Mouse (Mus musculus) ES-Bruce4 (cell line): ENCODE data around the gene Ptpn3. TPM values are rescaled to one million over a fixed set of nuclear protein-coding genes. Genes with fewer than 3 reads are reported as not detected.
A peak's percentile ranks its signal among the peaks of the same experiment; 100 is the strongest.

Source experiments
- H3K27ac ChIP-seq: 2 replicates; pipeline ENCODE4 v1.5.1; 2012; ENCODE audit warnings: low read length, inconsistent platforms; ENCODE audit not compliant: insufficient read depth
- H3K27me3 ChIP-seq: 2 replicates; pipeline ENCODE4 v1.6.1; 2012; ENCODE audit warnings: mild to moderate bottlenecking, low read length, inconsistent platforms; ENCODE audit not compliant: control insufficient read depth, poor library complexity, insufficient read depth, severe bottlenecking
- H3K36me3 ChIP-seq: 2 replicates; pipeline ENCODE4 v1.6.1; 2012; ENCODE audit warnings: inconsistent platforms, mild to moderate bottlenecking, low read length, moderate library complexity; ENCODE audit not compliant: control insufficient read depth, poor library complexity, insufficient read depth, severe bottlenecking
- H3K4me1 ChIP-seq: one replicate; pipeline ENCODE4 v1.8.1; 2011; ENCODE audit warnings: low read length; ENCODE audit not compliant: control insufficient read depth, insufficient read depth
- H3K4me3 ChIP-seq: 2 replicates; pipeline ENCODE4 v1.5.1; 2011; ENCODE audit warnings: low read depth, mild to moderate bottlenecking, low read length
- H3K9ac ChIP-seq: 2 replicates; pipeline ENCODE4 v1.6.1; 2012; ENCODE audit warnings: low read depth, mild to moderate bottlenecking, inconsistent platforms; ENCODE audit not compliant: poor library complexity, severe bottlenecking
- H3K9me3 ChIP-seq: replicated peaks from 2 replicates; pipeline ENCODE4 v1.6.1; 2012; ENCODE audit warnings: mild to moderate bottlenecking, low read length, inconsistent platforms; ENCODE audit not compliant: control insufficient read depth, poor library complexity, insufficient read depth, severe bottlenecking
- CTCF ChIP-seq: IDR thresholded peaks from one replicate; pipeline ENCODE4 v1.8.1; 2011; ENCODE audit warnings: low read depth, low read length
- EP300 ChIP-seq: IDR thresholded peaks from 2 replicates; pipeline ENCODE4 v1.6.1; 2011; ENCODE audit warnings: low read depth, low read length; ENCODE audit not compliant: insufficient read depth
- POLR2A ChIP-seq: IDR thresholded peaks from one replicate; pipeline ENCODE4 v1.8.1; 2011; ENCODE audit warnings: low read length; ENCODE audit not compliant: insufficient read depth
- polyA plus RNA-seq: library from polyadenylated mRNA; stranded (reverse); fragments of >200 nt; gene quantifications from 2 replicates; pipeline ENCODE4 v1.2.4, GENCODE M21; 2011; ENCODE audit warnings: low read depth; ENCODE audit not compliant: missing spikeins, insufficient read depth, insufficient read length

Gene Ptpn3
- polyA plus RNA-seq, 1 experiment, result 30.6 TPM

DNA sequence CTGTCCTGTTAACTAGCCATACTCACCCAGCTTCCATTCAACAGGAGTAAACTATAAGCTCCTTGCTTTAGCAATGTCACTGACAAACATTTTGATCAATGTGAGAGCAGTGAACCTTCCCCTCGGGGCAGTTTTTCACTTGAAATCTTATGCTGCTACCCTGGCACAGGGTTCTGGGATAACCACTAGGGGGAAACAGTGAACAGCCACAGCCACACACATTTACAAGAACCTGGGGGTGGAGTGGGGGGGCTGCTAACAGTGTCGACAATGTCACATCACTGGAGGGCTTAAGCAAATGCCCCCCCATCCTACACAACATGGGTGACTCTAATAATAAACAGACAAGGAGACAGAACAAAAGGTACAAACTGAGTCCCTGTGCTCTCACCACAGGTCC lies 51.0 kb downstream of the Ptpn3 start:
- Histone ChIP-seq H3K36me3 (peaks cover 11% of the 10 kb centered on the region), H3K27me3 (no peaks in the 10 kb centered on the region), H3K27ac (no peak overlapping the region), H3K4me1 (no peaks in the 10 kb centered on the region), H3K4me3 (no peak overlapping the region), H3K9me3 (no peaks in the 10 kb centered on the region), H3K9ac (no peak overlapping the region)
- TF ChIP-seq POLR2A, result no peak
- peak; percentile 32 for TF ChIP-seq CTCF

DNA sequence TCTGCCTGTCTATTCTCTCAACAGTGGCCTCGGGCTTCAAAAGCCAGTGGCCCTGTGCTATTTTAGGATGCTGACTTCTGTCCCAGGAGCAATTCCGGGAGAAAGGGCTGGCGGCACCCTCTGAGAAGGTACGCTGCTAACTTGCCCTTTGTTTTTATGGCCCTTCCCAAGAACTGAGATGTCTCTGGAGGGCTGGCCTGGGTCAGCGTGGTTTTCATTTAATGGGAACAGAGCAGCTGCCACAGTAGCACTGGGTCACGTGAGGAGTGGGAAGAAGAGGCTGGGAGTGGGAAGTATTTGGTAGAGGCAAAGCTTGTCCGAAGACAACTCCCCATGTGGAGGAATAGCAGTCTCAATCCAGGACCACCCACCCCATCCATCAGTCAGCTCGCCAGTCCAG lies 52.5 kb downstream of the Ptpn3 start:
- no peak overlapping the region for H3K4me3 ChIP-seq
- no peak overlapping the region for H3K9ac ChIP-seq
- H3K4me1 ChIP-seq, result no peaks in the 10 kb centered on the region
- no peak overlapping the region for H3K27ac ChIP-seq
- H3K9me3 ChIP-seq, result no peaks in the 10 kb centered on the region
- peaks cover 11% of the 10 kb centered on the region for H3K36me3 ChIP-seq
- TF ChIP-seq EP300 (no peak), CTCF (no peak), POLR2A (no peak)
- H3K27me3 ChIP-seq, result no peaks in the 10 kb centered on the region

DNA sequence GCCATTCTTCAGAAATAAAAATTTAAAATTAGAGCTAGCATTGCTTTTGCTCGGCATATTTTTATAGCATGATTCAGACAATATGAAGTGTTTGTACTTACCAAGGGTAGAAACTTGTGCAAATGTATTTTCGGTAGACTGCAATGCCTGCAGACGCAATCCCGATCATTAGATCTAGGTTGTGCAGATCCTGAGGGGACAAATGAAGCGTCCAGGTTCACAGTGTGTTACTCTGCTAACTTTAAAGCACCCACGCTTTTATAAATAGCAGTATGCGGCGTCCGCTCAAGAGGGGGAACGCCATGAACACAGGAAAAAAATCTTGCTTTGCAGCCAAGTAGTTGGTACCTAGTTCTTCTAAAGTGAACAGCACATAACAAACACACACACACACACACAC lies 56.8 kb downstream of the Ptpn3 start:
- Histone ChIP-seq H3K9me3 (no peaks in the 10 kb centered on the region), H3K27ac (no peak overlapping the region), H3K36me3 (peaks cover 18% of the 10 kb centered on the region), H3K9ac (no peak overlapping the region), H3K27me3 (no peaks in the 10 kb centered on the region), H3K4me3 (no peak overlapping the region), H3K4me1 (no peaks in the 10 kb centered on the region)
- TF ChIP-seq CTCF (no peak), POLR2A (no peak), EP300 (no peak)

DNA sequence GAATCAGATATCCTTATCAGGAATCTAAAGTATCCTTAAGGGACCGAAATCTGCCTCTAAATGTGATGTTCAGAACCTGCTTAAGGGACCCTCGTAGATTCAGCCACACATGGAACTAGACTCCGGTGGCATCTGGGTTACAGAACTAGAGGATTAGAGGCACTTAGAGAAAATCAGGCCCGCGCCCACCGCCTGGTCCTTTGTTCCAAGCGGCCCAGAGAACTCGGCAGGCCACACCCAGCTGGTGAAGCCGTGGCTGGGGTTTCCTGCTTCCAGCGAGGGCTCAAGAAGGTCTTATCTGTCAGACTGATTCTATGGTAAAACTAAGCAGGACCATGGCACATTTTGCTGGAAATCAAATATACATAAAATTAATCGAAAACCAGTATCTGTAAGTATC lies 58.3 kb downstream of the Ptpn3 start:
- Histone ChIP-seq H3K9me3 (no peaks in the 10 kb centered on the region), H3K4me1 (no peaks in the 10 kb centered on the region), H3K4me3 (no peak overlapping the region), H3K27ac (no peak overlapping the region), H3K36me3 (peaks cover 21% of the 10 kb centered on the region), H3K9ac (no peak overlapping the region), H3K27me3 (no peaks in the 10 kb centered on the region)
- no peak for TF ChIP-seq POLR2A

DNA sequence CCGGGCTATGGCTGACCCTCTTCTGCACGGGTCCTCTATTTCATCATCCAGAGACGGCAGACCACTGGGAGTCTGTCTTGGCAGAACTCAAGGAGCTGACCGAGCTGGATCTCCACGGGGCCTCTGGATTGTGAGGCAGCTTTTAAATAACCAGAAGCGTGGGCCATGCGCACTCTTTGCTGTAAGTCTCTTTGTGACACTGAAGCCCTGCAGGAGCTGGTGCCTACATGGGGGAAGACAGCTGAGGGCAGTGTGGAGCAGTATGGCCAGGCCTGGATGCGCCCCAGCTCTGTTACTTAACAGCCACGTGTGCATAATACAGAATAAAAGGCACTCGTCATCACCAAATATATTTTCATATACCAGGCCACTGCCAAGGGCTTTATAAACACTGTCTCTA lies 60.7 kb downstream of the Ptpn3 start:
- H3K9ac ChIP-seq, result no peak overlapping the region
- no peaks in the 10 kb centered on the region for H3K9me3 ChIP-seq
- no peaks in the 10 kb centered on the region for H3K4me1 ChIP-seq
- H3K4me3 ChIP-seq, result no peak overlapping the region
- H3K27me3 ChIP-seq, result no peaks in the 10 kb centered on the region
- H3K27ac ChIP-seq, result no peak overlapping the region
- TF ChIP-seq EP300 (no peak), CTCF (peak; percentile 2), POLR2A (no peak)
- peaks cover 14% of the 10 kb centered on the region for H3K36me3 ChIP-seq

DNA sequence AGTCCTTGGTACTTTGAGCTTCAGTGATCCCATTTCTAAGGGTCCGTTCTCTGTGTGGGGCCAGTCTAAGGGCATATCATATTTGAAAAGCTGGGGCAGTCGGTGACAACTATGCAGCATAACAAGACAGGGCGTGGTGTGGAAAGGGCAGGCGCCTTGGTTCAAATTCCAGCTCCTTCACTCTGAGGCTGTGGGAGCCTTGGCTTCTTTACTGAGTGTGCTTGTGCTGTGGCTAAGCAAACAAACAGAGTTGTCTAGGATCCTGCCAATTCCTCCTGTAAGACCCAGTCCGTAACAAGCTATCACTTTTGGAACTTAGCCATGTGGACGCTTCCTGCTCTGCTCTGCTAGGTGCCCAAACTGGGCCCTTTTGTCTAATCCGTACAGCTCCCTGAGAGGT lies 61.5 kb downstream of the Ptpn3 start:
- H3K36me3 ChIP-seq, result peaks cover 19% of the 10 kb centered on the region
- no peak overlapping the region for H3K9ac ChIP-seq
- no peaks in the 10 kb centered on the region for H3K9me3 ChIP-seq
- H3K27ac ChIP-seq, result no peak overlapping the region
- no peaks in the 10 kb centered on the region for H3K27me3 ChIP-seq
- H3K4me1 ChIP-seq, result no peaks in the 10 kb centered on the region
- H3K4me3 ChIP-seq, result no peak overlapping the region
- no peak for TF ChIP-seq CTCF
- TF ChIP-seq POLR2A, result no peak
- no peak for TF ChIP-seq EP300

DNA sequence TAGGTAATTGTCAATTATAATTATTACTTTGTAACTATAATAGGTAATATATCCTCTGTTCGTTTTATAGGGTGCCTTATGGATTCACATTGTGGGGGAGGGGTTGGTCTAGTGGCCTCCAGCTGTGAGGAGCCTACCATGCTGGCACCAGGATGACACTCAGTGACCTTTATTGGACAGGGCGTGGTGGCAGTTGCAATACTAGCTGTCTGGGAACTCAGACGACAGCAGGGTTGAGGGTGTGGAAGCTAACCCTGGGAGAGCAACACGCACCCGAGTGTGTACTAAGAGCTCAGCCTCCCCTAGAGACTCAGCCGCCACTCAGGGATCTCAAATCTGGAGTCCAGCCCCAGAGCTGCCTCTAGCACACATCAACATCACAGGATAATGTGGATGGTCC lies 62.5 kb downstream of the Ptpn3 start:
- Histone ChIP-seq H3K4me3 (no peak overlapping the region), H3K36me3 (peaks cover 21% of the 10 kb centered on the region), H3K27ac (no peak overlapping the region), H3K4me1 (no peaks in the 10 kb centered on the region), H3K9ac (no peak overlapping the region), H3K27me3 (no peaks in the 10 kb centered on the region), H3K9me3 (no peaks in the 10 kb centered on the region)
- no peak for TF ChIP-seq EP300
- TF ChIP-seq POLR2A, result no peak
- no peak for TF ChIP-seq CTCF
